Mouse (Mus musculus): ENCODE data around the gene Ntm. TPM values are rescaled to one million over a fixed set of nuclear protein-coding genes. Genes with fewer than 3 reads are reported as not detected.

Gene Ntm
- polyA plus RNA-seq, 1 experiment from 2014 or later: 51.8 TPM

DNA sequence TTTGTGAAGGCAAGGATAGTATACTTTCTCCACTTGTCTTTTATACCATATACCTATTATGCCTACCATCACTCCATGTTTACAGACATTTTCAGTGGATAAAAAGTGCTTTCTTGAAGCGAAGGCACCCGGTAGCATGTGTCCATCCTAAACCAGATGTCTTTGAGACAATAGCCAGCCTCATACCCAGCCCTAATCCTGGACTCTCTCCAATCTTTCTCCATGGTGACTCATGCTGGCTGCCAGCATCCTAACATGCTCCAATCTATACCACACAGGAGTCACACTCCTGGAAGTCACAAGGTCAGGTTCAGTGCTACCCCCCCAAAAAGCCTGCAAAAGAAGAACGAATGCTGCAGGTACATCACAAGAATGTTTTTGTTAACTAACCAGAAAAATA lies 765.9 kb downstream of the Ntm start:
- H3K4me1 ChIP-seq (replicated peaks): peaks cover 29% of the 10 kb centered on the region
- H3K36me3 ChIP-seq: no peaks in the 10 kb centered on the region
- WGBS: 56% methylated on average over 3 of the region's 3 CpGs
- H3K4me2 ChIP-seq: no peak overlapping the region
- H3K4me3 ChIP-seq: no peak overlapping the region
- no peak overlapping the region for H3K27ac ChIP-seq (ENCODE audit: poor library complexity, severe bottlenecking)
- no peaks in the 10 kb centered on the region for H3K9me3 ChIP-seq (replicated peaks)
- ATAC-seq (ENCODE audit: insufficient number of reproducible peaks, low FRiP score): no peak
- no peaks in the 10 kb centered on the region for H3K27me3 ChIP-seq (replicated peaks)
- H3K9ac ChIP-seq: no peak overlapping the region

DNA sequence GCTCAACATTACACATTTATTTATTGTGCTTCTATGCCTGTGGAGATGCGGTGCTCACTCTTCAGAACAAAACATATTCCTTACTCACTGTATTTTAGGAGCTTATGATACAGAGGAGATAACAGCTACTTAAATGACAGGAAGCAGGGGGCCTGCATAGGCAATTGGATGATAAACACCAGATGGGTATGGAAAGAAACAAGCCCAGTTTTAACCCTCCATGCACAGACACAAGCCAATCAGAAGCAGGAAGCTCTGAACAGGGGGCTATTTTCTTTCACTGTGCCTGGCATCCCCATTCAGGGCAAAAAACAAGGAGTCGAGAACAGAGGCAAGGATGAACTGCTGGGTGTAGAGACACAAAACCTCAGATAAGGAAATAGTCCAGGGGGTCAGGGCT lies 768.7 kb downstream of the Ntm start:
- no peak overlapping the region for H3K27ac ChIP-seq (ENCODE audit: poor library complexity, severe bottlenecking)
- H3K4me2 ChIP-seq: no peak overlapping the region
- no peak overlapping the region for H3K9ac ChIP-seq
- no peak overlapping the region for H3K4me3 ChIP-seq
- H3K36me3 ChIP-seq: no peaks in the 10 kb centered on the region
- H3K4me1 ChIP-seq (replicated peaks): peaks cover 24% of the 10 kb centered on the region
- WGBS: 19% methylated on average over 2 of the region's 2 CpGs
- no peak for ATAC-seq (ENCODE audit: insufficient number of reproducible peaks, low FRiP score)
- no peaks in the 10 kb centered on the region for H3K27me3 ChIP-seq (replicated peaks)
- no peaks in the 10 kb centered on the region for H3K9me3 ChIP-seq (replicated peaks)

DNA sequence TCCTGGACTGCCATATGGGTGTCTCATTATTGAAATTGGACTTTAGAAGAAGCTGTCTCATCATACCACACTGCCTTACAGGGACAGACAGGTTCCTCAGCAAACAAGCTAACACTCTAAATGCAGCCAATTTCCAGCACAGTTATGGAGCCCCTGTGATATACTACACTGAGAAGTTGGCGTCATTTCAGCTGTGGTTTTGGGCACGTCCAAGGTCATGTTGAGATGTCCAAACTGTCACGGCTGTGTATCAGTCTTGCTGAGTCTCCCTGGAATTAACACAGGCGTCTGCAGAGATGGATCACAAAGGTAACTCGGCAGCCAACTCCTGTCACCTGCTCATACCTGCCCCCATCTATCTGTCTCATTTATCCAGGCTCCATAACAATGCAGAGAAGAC lies 779.9 kb downstream of the Ntm start:
- no peak overlapping the region for H3K9ac ChIP-seq
- no peaks in the 10 kb centered on the region for H3K27me3 ChIP-seq (replicated peaks)
- WGBS: 78% methylated on average over 5 of the region's 5 CpGs
- H3K4me1 ChIP-seq (replicated peaks): no peaks in the 10 kb centered on the region
- no peaks in the 10 kb centered on the region for H3K9me3 ChIP-seq (replicated peaks)
- H3K36me3 ChIP-seq: no peaks in the 10 kb centered on the region
- ATAC-seq (ENCODE audit: insufficient number of reproducible peaks, low FRiP score): no peak
- H3K4me2 ChIP-seq: no peak overlapping the region
- no peak overlapping the region for H3K4me3 ChIP-seq
- H3K27ac ChIP-seq (ENCODE audit: poor library complexity, severe bottlenecking): no peak overlapping the region

DNA sequence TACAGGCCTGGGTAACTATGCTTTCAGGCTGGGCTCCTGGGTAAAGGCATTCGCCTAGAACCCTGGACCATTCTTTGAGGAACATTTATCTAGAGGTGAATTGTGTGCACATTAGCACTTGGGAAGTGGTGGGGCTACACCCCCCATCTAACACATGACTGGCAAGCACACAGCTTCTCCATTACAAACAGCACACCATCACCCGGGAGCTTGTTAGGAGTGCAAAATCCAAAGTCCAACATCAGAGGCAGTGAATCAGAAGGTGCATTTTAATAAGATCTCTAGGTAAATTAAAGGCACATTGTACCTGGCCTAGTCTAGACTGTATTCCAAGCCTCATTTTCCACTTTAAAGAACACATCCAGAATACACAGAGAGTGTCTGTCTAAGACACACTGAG lies 781.3 kb downstream of the Ntm start:
- no peaks in the 10 kb centered on the region for H3K27me3 ChIP-seq (replicated peaks)
- no peak overlapping the region for H3K27ac ChIP-seq (ENCODE audit: poor library complexity, severe bottlenecking)
- 63% methylated on average over 2 of the region's 2 CpGs for WGBS
- no peak for ATAC-seq (ENCODE audit: insufficient number of reproducible peaks, low FRiP score)
- H3K4me1 ChIP-seq (replicated peaks): no peaks in the 10 kb centered on the region
- H3K9me3 ChIP-seq (replicated peaks): no peaks in the 10 kb centered on the region
- no peak overlapping the region for H3K4me2 ChIP-seq
- H3K36me3 ChIP-seq: no peaks in the 10 kb centered on the region
- no peak overlapping the region for H3K4me3 ChIP-seq
- no peak overlapping the region for H3K9ac ChIP-seq

DNA sequence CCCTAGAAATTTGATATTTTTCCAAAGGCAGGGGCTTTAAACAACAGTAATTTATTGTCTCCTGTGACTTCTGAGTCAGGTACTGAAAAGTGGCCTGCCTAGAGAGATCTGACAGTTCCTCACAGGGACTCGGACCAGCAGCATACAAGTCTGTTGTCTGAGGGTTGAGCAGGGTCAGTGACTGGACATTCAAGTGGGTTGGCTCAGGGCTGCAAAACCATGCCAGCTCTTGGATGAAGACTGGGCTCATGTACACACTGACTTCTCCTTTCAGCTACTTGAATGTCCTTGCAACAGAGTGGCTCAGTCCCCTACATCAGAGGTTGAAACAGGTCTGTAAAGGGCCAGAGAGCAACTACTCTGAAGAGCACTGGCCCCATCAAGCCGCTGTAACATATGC lies 797.2 kb downstream of the Ntm start:
- H3K36me3 ChIP-seq: no peaks in the 10 kb centered on the region
- 64% methylated on average over 2 of the region's 2 CpGs for WGBS
- no peaks in the 10 kb centered on the region for H3K27me3 ChIP-seq (replicated peaks)
- H3K9me3 ChIP-seq (replicated peaks): no peaks in the 10 kb centered on the region
- H3K9ac ChIP-seq: no peak overlapping the region
- no peaks in the 10 kb centered on the region for H3K4me1 ChIP-seq (replicated peaks)
- H3K27ac ChIP-seq (ENCODE audit: poor library complexity, severe bottlenecking): no peak overlapping the region
- no peak for ATAC-seq (ENCODE audit: insufficient number of reproducible peaks, low FRiP score)
- no peak overlapping the region for H3K4me3 ChIP-seq
- no peak overlapping the region for H3K4me2 ChIP-seq

DNA sequence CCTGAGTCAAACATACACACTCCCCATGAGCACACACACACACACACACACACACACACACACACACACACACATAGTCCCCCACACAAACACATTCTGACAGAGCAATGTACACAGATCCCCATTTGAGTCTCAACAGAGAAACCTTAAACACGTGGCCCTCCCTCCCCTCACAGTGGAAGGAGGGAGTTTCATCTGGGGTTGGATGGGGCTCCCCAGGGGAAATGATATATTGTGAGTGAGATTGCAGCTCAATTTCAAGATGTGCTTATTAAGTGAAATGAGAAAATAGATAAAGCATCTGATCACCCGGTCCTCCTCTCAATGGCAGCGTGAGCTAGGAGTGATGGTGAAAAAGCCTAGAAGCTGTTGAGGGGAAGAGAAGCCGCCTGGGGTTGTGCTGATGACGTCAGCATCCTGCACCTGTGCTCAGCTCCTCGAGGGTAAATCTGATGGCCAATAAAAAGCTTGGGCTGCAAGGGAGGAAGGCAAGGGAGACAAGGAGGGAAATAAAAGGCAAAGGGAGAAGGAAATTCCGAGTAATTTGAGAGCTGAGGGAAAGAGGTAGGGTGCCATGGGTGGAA lies 801.8 kb downstream of the Ntm start:
- no peak overlapping the region for H3K4me2 ChIP-seq
- 43% methylated on average over 7 of the region's 7 CpGs for WGBS
- no peak overlapping the region for H3K4me3 ChIP-seq
- no peaks in the 10 kb centered on the region for H3K9me3 ChIP-seq (replicated peaks)
- no peaks in the 10 kb centered on the region for H3K4me1 ChIP-seq (replicated peaks)
- ATAC-seq (ENCODE audit: insufficient number of reproducible peaks, low FRiP score): no peak
- no peak overlapping the region for H3K9ac ChIP-seq
- no peaks in the 10 kb centered on the region for H3K27me3 ChIP-seq (replicated peaks)
- no peak overlapping the region for H3K27ac ChIP-seq (ENCODE audit: poor library complexity, severe bottlenecking)
- H3K36me3 ChIP-seq: no peaks in the 10 kb centered on the region

DNA sequence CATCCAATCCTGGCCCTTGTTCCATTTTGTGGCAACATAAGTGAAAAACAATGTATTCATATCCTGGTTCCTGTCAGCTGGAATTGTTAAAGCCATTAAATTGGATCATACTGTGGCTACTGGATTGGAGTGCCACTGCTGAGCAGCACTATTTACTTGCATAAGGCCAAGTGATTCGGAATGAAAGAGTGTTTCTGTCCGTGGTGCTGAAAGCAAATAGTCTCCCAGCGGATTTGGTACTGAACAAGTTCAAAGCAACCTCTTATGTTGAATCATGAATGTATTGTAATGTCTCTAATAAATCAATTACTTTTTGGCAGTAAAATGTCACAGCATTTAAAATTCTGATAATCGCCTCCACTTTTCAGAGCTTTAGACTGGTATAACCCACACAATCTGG lies 817.0 kb downstream of the Ntm start:
- ATAC-seq (ENCODE audit: insufficient number of reproducible peaks, low FRiP score): no peak
- no peak overlapping the region for H3K4me2 ChIP-seq
- no peak overlapping the region for H3K27ac ChIP-seq (ENCODE audit: poor library complexity, severe bottlenecking)
- no peaks in the 10 kb centered on the region for H3K4me1 ChIP-seq (replicated peaks)
- WGBS: 10% methylated on average over 4 of the region's 4 CpGs
- H3K27me3 ChIP-seq (replicated peaks): no peaks in the 10 kb centered on the region
- H3K4me3 ChIP-seq: no peak overlapping the region
- H3K9ac ChIP-seq: no peak overlapping the region
- no peaks in the 10 kb centered on the region for H3K9me3 ChIP-seq (replicated peaks)
- H3K36me3 ChIP-seq: no peaks in the 10 kb centered on the region

DNA sequence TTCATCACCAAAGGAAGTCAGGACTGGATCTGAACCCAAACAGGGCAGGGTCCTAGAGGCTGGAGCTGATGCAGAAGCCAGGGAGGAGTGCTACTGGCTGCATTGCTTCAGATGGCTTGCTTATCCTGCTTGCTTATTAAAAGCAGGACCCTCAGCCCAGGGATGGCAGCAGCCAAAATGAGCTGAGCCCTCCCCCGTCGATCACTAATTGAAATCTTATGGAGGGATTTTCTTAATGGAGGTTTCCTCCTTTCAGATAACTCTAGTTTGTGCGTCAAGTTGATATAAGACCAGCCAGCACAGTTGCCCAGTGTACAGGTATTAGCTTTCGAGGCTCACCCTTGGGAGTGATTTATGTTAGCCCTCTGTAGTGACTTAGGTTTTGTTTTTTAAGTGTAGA lies 826.9 kb downstream of the Ntm start:
- 75% methylated on average over 4 of the region's 4 CpGs for WGBS
- Histone ChIP-seq H3K9me3 (replicated peaks) (0 out of 2 replicates have a peak, but pooled peaks cover 4% of the 10 kb centered on the region), H3K4me3 (no peak overlapping the region), H3K27me3 (replicated peaks) (no peaks in the 10 kb centered on the region), H3K9ac (no peak overlapping the region), H3K4me1 (replicated peaks) (no peaks in the 10 kb centered on the region), H3K4me2 (no peak overlapping the region), H3K36me3 (no peaks in the 10 kb centered on the region), H3K27ac (ENCODE audit: poor library complexity, severe bottlenecking) (no peak overlapping the region)
- ATAC-seq (ENCODE audit: insufficient number of reproducible peaks, low FRiP score): no peak

DNA sequence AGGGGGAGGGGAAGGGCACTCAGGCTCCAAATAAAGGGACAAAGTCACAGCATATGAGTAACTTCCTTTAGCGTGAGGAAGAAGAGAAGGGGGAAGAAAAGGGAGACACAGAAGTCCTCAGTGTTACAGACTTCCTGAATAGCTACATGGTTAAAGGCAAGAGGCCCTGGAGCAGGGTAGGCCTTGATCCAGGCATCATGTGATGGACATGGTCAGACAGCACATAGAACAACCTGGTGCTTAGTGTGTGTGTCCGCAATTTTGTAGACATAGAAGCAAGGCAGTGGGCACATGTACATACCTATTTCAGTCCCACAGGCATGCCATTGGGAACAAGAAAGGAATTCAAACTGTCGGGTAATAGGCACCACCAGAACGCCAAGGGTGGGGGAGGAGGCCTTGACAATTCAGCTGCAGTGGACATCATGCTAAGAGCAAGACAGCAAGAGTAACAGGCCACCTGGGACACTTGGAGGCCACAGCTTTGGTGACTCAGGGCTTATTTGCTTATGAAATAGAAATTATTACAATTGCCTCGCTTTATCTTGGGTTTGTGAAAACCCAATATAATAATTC lies 832.1 kb downstream of the Ntm start:
- no peaks in the 10 kb centered on the region for H3K36me3 ChIP-seq
- H3K4me3 ChIP-seq: no peak overlapping the region
- no peak overlapping the region for H3K9ac ChIP-seq
- no peak overlapping the region for H3K27ac ChIP-seq (ENCODE audit: poor library complexity, severe bottlenecking)
- H3K9me3 ChIP-seq (replicated peaks): 0 out of 2 replicates have a peak, but pooled peaks cover 4% of the 10 kb centered on the region
- no peak overlapping the region for H3K4me2 ChIP-seq
- ATAC-seq (ENCODE audit: insufficient number of reproducible peaks, low FRiP score): no peak
- H3K4me1 ChIP-seq (replicated peaks): 0 out of 2 replicates have a peak, but pooled peaks cover 8% of the 10 kb centered on the region
- WGBS: 78% methylated on average over 5 of the region's 5 CpGs
- H3K27me3 ChIP-seq (replicated peaks): no peaks in the 10 kb centered on the region

DNA sequence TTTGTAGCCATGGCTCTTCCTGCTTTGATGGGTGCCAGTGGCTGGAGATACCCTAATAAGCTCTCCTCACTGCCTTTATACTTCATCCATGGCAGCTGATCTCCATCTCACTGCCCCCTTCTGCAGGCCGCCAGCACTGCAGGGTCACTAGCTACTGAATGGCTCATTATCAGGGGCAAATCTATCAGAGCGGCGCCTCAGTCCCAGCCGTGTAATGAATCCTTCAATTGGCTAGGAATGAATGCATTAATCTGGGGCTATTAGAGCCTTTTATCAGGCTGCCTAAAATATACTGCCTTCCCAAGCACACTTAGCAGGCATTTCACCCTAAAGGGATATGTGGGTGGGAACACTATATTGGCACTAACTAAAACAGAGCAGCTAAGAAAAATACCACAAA lies 832.6 kb downstream of the Ntm start:
- no peaks in the 10 kb centered on the region for H3K27me3 ChIP-seq (replicated peaks)
- 0 out of 2 replicates have a peak, but pooled peaks cover 4% of the 10 kb centered on the region for H3K9me3 ChIP-seq (replicated peaks)
- H3K9ac ChIP-seq: no peak overlapping the region
- WGBS: 60% methylated on average over 4 of the region's 4 CpGs
- ATAC-seq (ENCODE audit: insufficient number of reproducible peaks, low FRiP score): no peak
- no peaks in the 10 kb centered on the region for H3K36me3 ChIP-seq
- H3K4me2 ChIP-seq: no peak overlapping the region
- H3K4me1 ChIP-seq (replicated peaks): 0 out of 2 replicates have a peak, but pooled peaks cover 8% of the 10 kb centered on the region
- no peak overlapping the region for H3K27ac ChIP-seq (ENCODE audit: poor library complexity, severe bottlenecking)
- H3K4me3 ChIP-seq: no peak overlapping the region

DNA sequence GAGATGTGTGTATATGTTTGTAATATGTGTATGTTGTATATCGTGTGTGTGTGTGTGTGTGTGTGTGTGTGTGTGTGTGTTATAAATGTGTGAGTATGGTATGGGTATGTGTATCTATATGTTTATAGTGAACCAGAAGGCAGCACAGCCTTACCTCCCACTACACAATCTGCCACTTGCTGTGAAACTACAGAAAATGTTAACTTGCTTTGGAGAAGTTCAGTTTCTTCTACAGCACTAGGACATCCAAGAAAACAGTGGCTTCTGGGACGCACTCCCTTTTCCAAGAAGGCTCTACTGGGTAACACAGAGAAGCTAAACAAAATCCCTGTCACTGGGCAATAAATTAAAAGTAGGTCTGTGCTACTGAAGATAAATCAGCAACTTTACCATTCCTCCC lies 834.5 kb downstream of the Ntm start:
- H3K36me3 ChIP-seq: no peaks in the 10 kb centered on the region
- 0 out of 2 replicates have a peak, but pooled peaks cover 4% of the 10 kb centered on the region for H3K9me3 ChIP-seq (replicated peaks)
- H3K4me2 ChIP-seq: no peak overlapping the region
- no peak for ATAC-seq (ENCODE audit: insufficient number of reproducible peaks, low FRiP score)
- no peak overlapping the region for H3K4me3 ChIP-seq
- no peak overlapping the region for H3K27ac ChIP-seq (ENCODE audit: poor library complexity, severe bottlenecking)
- H3K9ac ChIP-seq: no peak overlapping the region
- H3K4me1 ChIP-seq (replicated peaks): 0 out of 2 replicates have a peak, but pooled peaks cover 8% of the 10 kb centered on the region
- no peaks in the 10 kb centered on the region for H3K27me3 ChIP-seq (replicated peaks)
- WGBS: 82% methylated on average over 2 of the region's 2 CpGs

DNA sequence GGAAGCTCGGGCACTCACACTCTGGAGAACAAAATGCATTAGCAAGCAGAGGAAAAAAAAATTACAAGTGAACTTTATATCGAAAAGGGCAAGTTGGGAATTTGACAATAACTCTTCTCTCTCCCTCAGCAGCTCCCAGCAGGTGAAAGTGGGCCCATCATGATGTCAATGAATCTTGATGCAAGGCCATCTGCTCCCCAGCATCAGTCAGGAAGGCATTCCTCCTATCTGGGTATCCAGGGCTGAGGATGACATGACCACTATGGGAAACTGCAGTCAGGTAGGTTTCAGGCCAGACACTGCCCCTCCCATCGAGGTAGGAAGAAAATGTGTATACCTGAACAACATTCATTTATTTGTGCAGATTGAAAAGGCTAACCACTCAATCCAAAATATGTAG lies 838.5 kb downstream of the Ntm start:
- Histone ChIP-seq H3K9ac (no peak overlapping the region), H3K4me1 (replicated peaks) (no peaks in the 10 kb centered on the region), H3K4me2 (no peak overlapping the region), H3K27me3 (replicated peaks) (no peaks in the 10 kb centered on the region), H3K9me3 (replicated peaks) (no peaks in the 10 kb centered on the region), H3K36me3 (no peaks in the 10 kb centered on the region), H3K4me3 (no peak overlapping the region), H3K27ac (ENCODE audit: poor library complexity, severe bottlenecking) (no peak overlapping the region)
- 81% methylated on average over 3 of the region's 3 CpGs for WGBS
- no peak for ATAC-seq (ENCODE audit: insufficient number of reproducible peaks, low FRiP score)
